9 mouse cellular contexts compared by ENCODE assay signal in the genomic region with DNA sequence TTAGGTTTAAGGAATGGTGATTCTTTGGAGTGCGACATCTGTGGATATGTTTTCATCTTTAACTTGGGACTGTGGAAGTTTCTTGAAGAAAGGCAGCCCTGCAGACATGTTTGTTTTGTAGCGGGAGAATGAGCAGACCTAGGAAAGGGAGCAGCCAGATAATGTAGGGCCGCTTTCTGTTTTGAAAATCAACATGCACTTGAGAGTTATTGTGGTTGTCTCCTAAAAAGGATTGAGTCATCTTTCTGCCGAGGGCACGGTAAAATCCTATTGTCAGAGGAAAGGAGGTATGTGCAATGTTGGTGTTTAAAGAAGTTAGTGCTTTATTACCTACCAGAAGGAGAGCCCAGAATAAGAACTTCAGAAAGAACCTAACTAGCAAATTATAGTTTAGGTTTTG. TPM values are rescaled to one million over a fixed set of nuclear protein-coding genes. Genes with fewer than 3 reads are reported as not detected.
DNase-seq lines count a peak whose midpoint lies in the region; ATAC-seq and TF ChIP-seq lines count a peak whose summit lies in the region.
"Had no signal": no experiment of that assay in that cellular context is flagged by ENCODE, and none has a peak within 500 bp of the region (broad histone marks: within the 10 kb centered on the region; RNA-seq: fewer than 3 reads in every experiment).

No protein-coding gene starts in this region.

- no peaks in the 10 kb centered on the region for H3K27me3 ChIP-seq in forebrain, embryonic 10.5 days (ENCODE audit: poor library complexity, severe bottlenecking)
- no peaks in the 10 kb centered on the region for H3K27me3 ChIP-seq in limb, embryonic 10.5 days (ENCODE audit: low read depth, poor library complexity, severe bottlenecking)
- no peaks in the 10 kb centered on the region for H3K27me3 ChIP-seq in neural tube, embryonic 13.5 days

- no peaks in the 10 kb centered on the region for H3K9me3 ChIP-seq in forebrain, embryonic 10.5 days
- no peaks in the 10 kb centered on the region for H3K9me3 ChIP-seq in limb, embryonic 10.5 days (replicated peaks)
- H3K9me3 ChIP-seq in neural tube, embryonic 13.5 days, result no peaks in the 10 kb centered on the region

- no peak for ATAC-seq in neural tube, embryonic 13.5 days (ENCODE audit: low read depth)
- ATAC-seq in megakaryocyte progenitor cell, adult 5-6 weeks (replicated peaks; ENCODE audit: poor library complexity), result no peak

- intact Hi-C loops in left cerebral cortex, postnatal 25 days (cut with DNase I), result loop anchor here (10.0 kb wide), 1 partner anchor 280 kb away; no protein-coding TSS in a partner anchor

- H3K4me2 ChIP-seq in neural tube, embryonic 13.5 days, result peak overlapping the region; percentile 100

- WGBS in forebrain, embryonic 10.5 days, result 46% methylated on average over 5 of the region's 5 CpGs
- WGBS in limb, embryonic 10.5 days, result 35% methylated on average over 5 of the region's 5 CpGs
- WGBS in neural tube, embryonic 13.5 days, result 17% methylated on average over 5 of the region's 5 CpGs

- H3K36me3 ChIP-seq in forebrain, embryonic 10.5 days (replicated peaks), result no peaks in the 10 kb centered on the region
- 0 out of 2 replicates have a peak, but pooled peaks cover under 1% of the 10 kb centered on the region for H3K36me3 ChIP-seq in limb, embryonic 10.5 days
- H3K36me3 ChIP-seq in neural tube, embryonic 13.5 days, result no peaks in the 10 kb centered on the region

- peak overlapping the region; percentile 97 for H3K9ac ChIP-seq in neural tube, embryonic 13.5 days

- peak overlapping the region; percentile 53; the same call in 1 of the 2 replicates for H3K27ac ChIP-seq in layer of hippocampus, adult 2 months
- H3K27ac ChIP-seq in forebrain, embryonic 10.5 days, result peak overlapping the region; percentile 100
- peak overlapping the region; percentile 100 for H3K27ac ChIP-seq in limb, embryonic 10.5 days
- no peak overlapping the region for H3K27ac ChIP-seq in neural tube, embryonic 13.5 days (replicated peaks)

- peak overlapping the region; percentile 89 for H3K4me3 ChIP-seq in layer of hippocampus, adult 2 months
- peak overlapping the region; percentile 97 for H3K4me3 ChIP-seq in forebrain, embryonic 10.5 days
- H3K4me3 ChIP-seq in limb, embryonic 10.5 days, result peak overlapping the region; percentile 78
- peak overlapping the region; percentile 96 for H3K4me3 ChIP-seq in neural tube, embryonic 13.5 days

- no peak for DNase-seq in layer of hippocampus, adult 2 months (ENCODE audit: low spot score in 2 of 2)
- DNase-seq in layer of hippocampus, adult 18-20 months (ENCODE audit: low spot score in 2 of 2), result no peak
- no peak for DNase-seq in forebrain, embryonic 10.5 days (ENCODE audit: extremely low spot score, low spot score)
- DNase-seq in limb, embryonic 10.5 days (ENCODE audit: low spot score), result no peak
- no peak for DNase-seq in adrenal gland, adult 8-10 months
- DNase-seq in left cerebral cortex, postnatal 25 days (ENCODE audit: low spot score in 2 of 2), result no peak
- DNase-seq: cerebellum, adult 2 months had no signal

- H3K4me1 ChIP-seq in forebrain, embryonic 10.5 days, result peaks cover 80% of the 10 kb centered on the region
- peaks cover 63% of the 10 kb centered on the region for H3K4me1 ChIP-seq in limb, embryonic 10.5 days
- peaks cover 69% of the 10 kb centered on the region for H3K4me1 ChIP-seq in neural tube, embryonic 13.5 days (replicated peaks)

- TF ChIP-seq CTCF in layer of hippocampus, adult 2 months (conservative IDR thresholded peaks at IDR 0.05), result no peak

RNA-seq across cellular contexts. Expression of a gene that starts 2.6 kb away (rescaled TPM):
- 10 to 100 TPM; 47.5 to 47.8 TPM for total RNA-seq in layer of hippocampus, adult 2 months (2021)
- total RNA-seq in layer of hippocampus, adult 18-20 months (2021), result 10 to 100 TPM; 41.5 to 43.0 TPM
- 18.8 and 20.8 TPM in 2 replicates for polyA plus RNA-seq in forebrain, embryonic 10.5 days (2016; fragmentation: Nextera tagmentation; extraction: Ambion mirVana)
- polyA plus RNA-seq in limb, embryonic 10.5 days (2016; fragmentation: Nextera tagmentation; extraction: Ambion mirVana), result 21.8 and 27.9 TPM in 2 replicates
- polyA plus RNA-seq in neural tube, embryonic 13.5 days (2015; fragmentation: Nextera tagmentation; extraction: Ambion mirVana), result 23.7 and 28.5 TPM in 2 replicates
- 100 to 1,000 TPM in 2 of 4 experiments, 10 to 100 TPM in 2; 81.3 to 138 (median 103) TPM for total RNA-seq in adrenal gland, adult 8-10 months (2022)
- 46.1 and 50.3 TPM in 2 replicates for total RNA-seq in megakaryocyte progenitor cell, adult 5-6 weeks (2015)
- 22.4 and 25.0 TPM in 2 replicates for total RNA-seq in megakaryocyte progenitor cell, adult 5-6 weeks (2017)
- total RNA-seq in left cerebral cortex, postnatal 25 days (2021), result 10 to 100 TPM; 45.8 to 47.3 TPM
